Mouse (Mus musculus) neural tube, embryonic 11.5 days (tissue): ENCODE measurements around the gene Sytl4. TPM values are rescaled to one million over a fixed set of nuclear protein-coding genes. Genes with fewer than 3 reads are reported as not detected.

ENCODE experiments used
- ATAC-seq: fragments of 200-750 bp; cut with Nextera tagmentation; 2 replicates; pipeline ENCODE4 v1.8.0; 2017; ENCODE audit warnings: moderate number of reproducible peaks, mild to moderate bottlenecking, moderate TSS enrichment, moderate library complexity; ENCODE audit not compliant: insufficient read depth, low FRiP score, low TSS enrichment
- DNase-seq: peaks from one replicate; pipeline ENCODE4 v3.0.0-alpha.2; 2015; ENCODE audit warnings: low spot score
- H3K27ac ChIP-seq: fragments of 300-500 bp; sonication (generic); 2 replicates; pipeline ENCODE4 v1.5.1; 2014; ENCODE audit warnings: low read depth, mild to moderate bottlenecking, low read length
- H3K27me3 ChIP-seq: fragments of 300-500 bp; sonication (generic); 2 replicates; pipeline ENCODE4 v1.6.1; 2014; ENCODE audit warnings: mild to moderate bottlenecking, low read length, mixed read lengths; ENCODE audit not compliant: control insufficient read depth, insufficient read depth
- H3K36me3 ChIP-seq: fragments of 300-500 bp; sonication (generic); 2 replicates; pipeline ENCODE4 v1.6.1; 2014; ENCODE audit warnings: mild to moderate bottlenecking, low read length, moderate library complexity, mixed read lengths; ENCODE audit not compliant: control insufficient read depth, insufficient read depth
- H3K4me1 ChIP-seq: fragments of 300-500 bp; sonication (generic); 2 replicates; pipeline ENCODE4 v1.6.1; 2014; ENCODE audit warnings: low read length, mixed read lengths; ENCODE audit not compliant: control insufficient read depth, insufficient read depth
- H3K4me2 ChIP-seq: fragments of 300-500 bp; sonication (generic); 2 replicates; pipeline ENCODE4 v1.6.1; 2014; ENCODE audit warnings: low read depth, mild to moderate bottlenecking, moderate library complexity
- H3K4me3 ChIP-seq: fragments of 300-500 bp; sonication (generic); 2 replicates; pipeline ENCODE4 v1.5.1; 2014; ENCODE audit warnings: low read depth, low read length
- H3K9ac ChIP-seq: fragments of 300-500 bp; sonication (generic); 2 replicates; pipeline ENCODE4 v1.6.1; 2014; ENCODE audit warnings: mild to moderate bottlenecking, low read length
- H3K9me3 ChIP-seq: fragments of 300-500 bp; sonication (generic); 2 replicates; pipeline ENCODE4 v1.6.1; 2016; ENCODE audit warnings: low read length; ENCODE audit not compliant: control insufficient read depth
- WGBS: fragments of 180-500 bp; shearing (Covaris S2); extraction: QIAGEN DNeasy Blood & Tissue Kit; methylation state at CpG from one replicate; pipeline ENCODE4 v1.1.7; 2014; 5-methylcytosine and 5-hydroxymethylcytosine counted together
- polyA plus RNA-seq: library from polyadenylated mRNA; unstranded; fragments of >200 nt; fragmentation: Nextera tagmentation; extraction: Ambion mirVana; gene quantifications from 2 replicates; pipeline ENCODE4 v1.2.1, GENCODE M21; 2014

The Sytl4 gene
- polyA plus RNA-seq, 1 experiment from 2014 or later: 2.5 TPM

- ATAC-seq (peak; percentile 91), DNase-seq (peak; percentile 88)
- Histone ChIP-seq H3K4me2 (peak within 1 kb of the TSS; percentile 46), H3K27ac (no peak within 1 kb of the TSS), H3K9me3 (no peaks in the 10 kb centered on the region), H3K27me3 (no peaks in the 10 kb centered on the region), H3K36me3 (no peaks in the 10 kb centered on the region; the same call in 1 of the 2 replicates), H3K9ac (peak within 1 kb of the TSS; percentile 75), H3K4me3 (peak within 1 kb of the TSS; percentile 52), H3K4me1 (no peaks in the 10 kb centered on the region)
- WGBS: 21% methylated on average over 33 of the region's 33 CpGs
Observed at GRCm38 (mm10) chrX:133898014-133898542, 83.5 kb downstream of the Sytl4 start, which contains the start of gene Tspan6. TSS of gene Tspan6 (minus strand) at chrX:133898429.

- no peaks in the 10 kb centered on the region for H3K36me3 ChIP-seq
- DNase-seq: no peak
- H3K27me3 ChIP-seq: no peaks in the 10 kb centered on the region
- 90% methylated on average over 5 of the region's 5 CpGs for WGBS
- no peak overlapping the region for H3K4me2 ChIP-seq
- H3K9me3 ChIP-seq: no peaks in the 10 kb centered on the region
- H3K4me3 ChIP-seq: no peak overlapping the region
- H3K27ac ChIP-seq: no peak overlapping the region
- no peaks in the 10 kb centered on the region for H3K4me1 ChIP-seq
- no peak for ATAC-seq
- no peak overlapping the region for H3K9ac ChIP-seq
Observed at GRCm38 (mm10) chrX:133888111-133888510, 93.5 kb downstream of the Sytl4 start.

- ATAC-seq (no peak), DNase-seq (no peak)
- H3K9ac ChIP-seq: no peak overlapping the region
- no peak overlapping the region for H3K4me2 ChIP-seq
- H3K9me3 ChIP-seq: no peaks in the 10 kb centered on the region
- no peak overlapping the region for H3K4me3 ChIP-seq
- H3K36me3 ChIP-seq: no peaks in the 10 kb centered on the region
- H3K27me3 ChIP-seq: no peaks in the 10 kb centered on the region
- H3K27ac ChIP-seq: no peak overlapping the region
- 90% methylated on average over 3 of the region's 3 CpGs for WGBS
- no peaks in the 10 kb centered on the region for H3K4me1 ChIP-seq
Observed at GRCm38 (mm10) chrX:133887308-133887707, 94.3 kb downstream of the Sytl4 start.

Other genes starting within 250 kb of the Sytl4 start
- 0.45 and 0.65 TPM in 2 replicates for gene Tnmd, start 130.8 kb downstream of the Sytl4 start, polyA plus RNA-seq
- gene Tspan6, start 83.4 kb downstream of the Sytl4 start, polyA plus RNA-seq: 212 and 218 TPM in 2 replicates
- gene Srpx2, start 73.4 kb downstream of the Sytl4 start, polyA plus RNA-seq: 1.0 and 1.2 TPM in 2 replicates
- gene Cstf2, start 77.4 kb upstream of the Sytl4 start, polyA plus RNA-seq: 74.0 and 75.2 TPM in 2 replicates
- not detected in 2 replicates for gene Xkrx, start 180.3 kb upstream of the Sytl4 start, polyA plus RNA-seq
- gene Arl13a, start 205.7 kb upstream of the Sytl4 start, polyA plus RNA-seq: not detected in 2 replicates
- gene Nox1, start 240.1 kb upstream of the Sytl4 start, polyA plus RNA-seq: not detected in 2 replicates